Mouse (Mus musculus): ENCODE measurements at regions not wholly inside any gene's neighbourhood (a gene's known extent, or its start where the extent isn't known, plus 50 kb on each side); places are given as distances from the start of the nearest gene placed in this dataset.

- no peak for DNase-seq (ENCODE audit: low spot score)
These were observed 100.7 kb upstream of the Irak1bp1 start for GRCm38 (mm10) chr9:82728652-82729051.

- no peak for DNase-seq (ENCODE audit: low spot score)
These were observed 99.7 kb upstream of the Irak1bp1 start for GRCm38 (mm10) chr9:82729646-82730045.

GRCm38 (mm10) chr9:82733024-82733585, 96.2 kb upstream of the Irak1bp1 start:
- no peak for DNase-seq (ENCODE audit: low spot score)

- DNase-seq (ENCODE audit: low spot score), result no peak
These were observed 94.4 kb upstream of the Irak1bp1 start for GRCm38 (mm10) chr9:82734959-82735358.

GRCm38 (mm10) chr9:82759979-82760378, 69.4 kb upstream of the Irak1bp1 start:
- DNase-seq (ENCODE audit: low spot score), result no peak

GRCm38 (mm10) chr9:82760682-82761468, 68.5 kb upstream of the Irak1bp1 start:
- DNase-seq (ENCODE audit: low spot score), result peak; percentile 8

- DNase-seq (ENCODE audit: low spot score), result no peak
These were observed 65.7 kb upstream of the Irak1bp1 start for GRCm38 (mm10) chr9:82763651-82764050.
